17 mouse cellular contexts compared by ENCODE assay signal in the genomic region with DNA sequence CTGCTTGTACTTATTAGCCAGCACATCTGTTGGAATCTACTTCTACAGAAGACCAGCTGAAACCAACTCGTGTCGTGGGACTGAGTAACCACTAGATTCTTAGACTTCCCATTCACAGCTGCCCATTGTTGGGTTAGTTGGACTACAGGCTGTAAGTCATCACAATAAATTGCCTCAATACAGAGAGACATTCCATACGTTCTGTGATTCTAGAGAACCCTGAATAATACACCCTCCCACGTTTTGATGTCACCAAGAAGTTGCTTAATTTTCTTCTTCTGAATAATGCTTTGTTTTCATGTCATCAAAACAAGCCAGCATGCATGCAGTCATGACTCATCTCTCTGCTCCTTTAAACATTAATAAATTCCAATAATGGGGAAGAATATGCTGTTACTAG.
"Had no signal": no experiment of that assay in that cellular context is flagged by ENCODE, and none has a peak within 500 bp of the region (broad histone marks: within the 10 kb centered on the region; RNA-seq: fewer than 3 reads in every experiment).

No protein-coding gene starts in this region.

- H3K4me3 ChIP-seq: liver, embryonic 15.5 days; lung, embryonic 15.5 days; megakaryocyte, embryonic 14.5 days; midbrain, embryonic 12.5 days; neural tube, embryonic 12.5 days; stomach, embryonic 15.5 days had no signal

- ATAC-seq: liver, postnatal 0 days had no signal

- H3K9ac ChIP-seq: liver, embryonic 15.5 days; liver, postnatal 0 days; lung, embryonic 15.5 days; midbrain, embryonic 12.5 days; neural tube, embryonic 12.5 days; stomach, embryonic 15.5 days had no signal

- H3K4me2 ChIP-seq: liver, embryonic 15.5 days; lung, embryonic 15.5 days; midbrain, embryonic 12.5 days; neural tube, embryonic 12.5 days; stomach, embryonic 15.5 days had no signal

- DNase-seq: liver, postnatal 0 days; lung, adult 2 months; lung, postnatal 10 days; lung, postnatal 36 days; midbrain, embryonic 14.5 days; right cerebral cortex, postnatal 14 days; thymus, adult 2 months; thymus, postnatal 25 days; thymus, postnatal 4 days had no signal

- H3K27ac ChIP-seq: liver, embryonic 15.5 days; lung, embryonic 15.5 days; macrophage; midbrain, embryonic 12.5 days; neural tube, embryonic 12.5 days; stomach, embryonic 15.5 days; stomach, postnatal 0 days had no signal

- H3K27me3 ChIP-seq: liver, embryonic 15.5 days; lung, embryonic 15.5 days; stomach, embryonic 15.5 days had no signal

- H3K9me3 ChIP-seq: liver, embryonic 15.5 days; lung, embryonic 15.5 days; megakaryocyte, embryonic 14.5 days; midbrain, embryonic 12.5 days; neural tube, embryonic 12.5 days; stomach, embryonic 15.5 days had no signal

- H3K4me1 ChIP-seq: liver, embryonic 15.5 days had no signal

- H3K36me3 ChIP-seq: liver, embryonic 15.5 days; lung, embryonic 15.5 days; midbrain, embryonic 12.5 days; neural tube, embryonic 12.5 days; stomach, embryonic 15.5 days had no signal
